Mouse (Mus musculus): ENCODE data around the gene Lpcat1. TPM values are rescaled to one million over a fixed set of nuclear protein-coding genes. Genes with fewer than 3 reads are reported as not detected.

Lpcat1 gene
- polyA plus RNA-seq, 1 experiment from 2014 or later, result 54.7 TPM

DNA sequence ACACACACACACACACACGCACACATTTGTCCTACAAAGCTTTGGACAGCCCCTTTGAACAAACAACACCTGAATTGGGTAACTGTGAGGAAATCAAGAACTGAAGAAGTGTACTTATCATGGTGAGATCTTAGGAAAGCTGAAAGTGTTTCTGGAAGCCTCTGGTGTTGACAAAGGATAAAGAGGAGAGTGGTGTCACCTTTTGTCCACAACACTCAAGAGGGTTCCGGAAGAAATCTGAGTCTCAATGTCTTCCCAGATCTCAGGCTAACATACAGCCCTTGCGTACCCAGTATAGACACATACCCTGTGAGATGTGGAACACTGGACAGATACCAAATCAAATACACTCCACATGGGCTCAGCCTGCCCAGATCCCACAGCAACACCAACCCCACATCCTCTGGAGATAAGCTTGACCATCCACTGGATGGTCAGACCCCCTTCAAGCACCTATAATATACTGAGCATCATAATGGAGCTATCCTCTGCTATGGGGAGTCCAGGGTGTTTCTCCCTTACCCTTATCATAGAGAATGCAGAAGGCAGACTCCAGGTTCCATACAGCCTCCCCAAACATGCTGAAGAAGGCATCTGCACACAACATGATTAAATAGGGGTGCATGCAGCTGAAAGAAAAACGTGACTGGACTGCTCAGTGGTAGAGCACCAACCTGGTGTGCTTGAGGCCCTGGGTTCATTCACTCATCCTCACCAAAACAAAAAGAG lies 23.7 kb upstream of the Lpcat1 start:
- ATAC-seq (no peak), DNase-seq (ENCODE audit: low spot score) (no peak)
- Histone ChIP-seq H3K9me3 (replicated peaks; ENCODE audit: control insufficient read depth, low read length) (no peaks in the 10 kb centered on the region), H3K4me1 (ENCODE audit: control insufficient read depth, insufficient read depth, low read length) (no peaks in the 10 kb centered on the region), H3K27ac (ENCODE audit: low read depth, low read length) (no peak overlapping the region), H3K27me3 (replicated peaks; ENCODE audit: control insufficient read depth, insufficient read depth, low read length) (no peaks in the 10 kb centered on the region), H3K4me3 (ENCODE audit: low read depth, low read length) (no peak overlapping the region), H3K9ac (ENCODE audit: low read length) (no peak overlapping the region), H3K4me2 (ENCODE audit: low read length) (no peak overlapping the region), H3K36me3 (ENCODE audit: control insufficient read depth, insufficient read depth, low read length) (no peaks in the 10 kb centered on the region)
- 84% methylated on average over 4 of the region's 4 CpGs for WGBS

DNA sequence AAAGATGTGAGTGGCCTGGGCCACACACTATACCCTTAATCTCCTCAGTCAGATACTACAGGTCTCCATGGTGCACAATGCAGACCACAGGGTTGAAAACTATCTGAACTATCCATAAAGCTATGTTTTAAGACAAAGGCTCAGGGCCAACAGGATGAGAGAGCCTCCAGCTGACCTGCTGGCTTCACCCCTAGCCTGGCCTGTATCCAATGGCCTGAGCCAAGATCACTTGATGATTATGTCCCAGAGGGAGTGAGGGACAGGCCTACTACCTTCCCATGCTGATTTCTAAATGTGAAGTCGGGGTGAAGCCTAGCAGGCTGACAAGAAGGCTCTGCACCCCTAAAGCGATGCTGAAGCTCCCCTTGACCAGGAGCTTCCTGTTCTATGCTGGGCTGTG lies 21.9 kb upstream of the Lpcat1 start:
- Histone ChIP-seq H3K27me3 (replicated peaks; ENCODE audit: control insufficient read depth, insufficient read depth, low read length) (no peaks in the 10 kb centered on the region), H3K27ac (ENCODE audit: low read depth, low read length) (no peak overlapping the region), H3K4me1 (ENCODE audit: control insufficient read depth, insufficient read depth, low read length) (no peaks in the 10 kb centered on the region), H3K4me2 (ENCODE audit: low read length) (no peak overlapping the region), H3K9me3 (replicated peaks; ENCODE audit: control insufficient read depth, low read length) (no peaks in the 10 kb centered on the region), H3K4me3 (ENCODE audit: low read depth, low read length) (no peak overlapping the region), H3K9ac (ENCODE audit: low read length) (no peak overlapping the region), H3K36me3 (ENCODE audit: control insufficient read depth, insufficient read depth, low read length) (no peaks in the 10 kb centered on the region)
- 86% methylated on average over 2 of the region's 2 CpGs for WGBS
- ATAC-seq (no peak), DNase-seq (ENCODE audit: low spot score) (no peak)

DNA sequence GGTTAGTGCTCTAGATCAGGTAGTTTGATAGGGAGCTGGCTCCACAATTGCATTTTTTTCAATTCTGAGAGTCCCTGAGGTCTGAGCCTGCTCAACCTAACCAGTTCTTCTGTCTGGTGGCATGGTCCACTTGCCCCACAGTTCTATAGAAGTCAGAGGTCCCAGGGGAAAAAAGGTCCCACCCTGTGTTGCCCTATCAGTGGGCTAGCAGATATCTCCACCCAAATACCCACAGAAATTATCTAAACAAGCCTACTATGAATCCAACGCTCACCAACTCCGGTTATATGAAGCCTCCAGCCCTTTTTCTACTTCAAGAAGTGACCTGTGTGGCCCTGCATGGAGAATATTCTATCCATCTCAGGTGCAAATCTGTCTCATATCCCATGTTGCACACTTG lies 20.9 kb upstream of the Lpcat1 start:
- Histone ChIP-seq H3K27me3 (replicated peaks; ENCODE audit: control insufficient read depth, insufficient read depth, low read length) (no peaks in the 10 kb centered on the region), H3K4me2 (ENCODE audit: low read length) (no peak overlapping the region), H3K9me3 (replicated peaks; ENCODE audit: control insufficient read depth, low read length) (no peaks in the 10 kb centered on the region), H3K4me1 (ENCODE audit: control insufficient read depth, insufficient read depth, low read length) (no peaks in the 10 kb centered on the region), H3K27ac (ENCODE audit: low read depth, low read length) (no peak overlapping the region), H3K36me3 (ENCODE audit: control insufficient read depth, insufficient read depth, low read length) (no peaks in the 10 kb centered on the region), H3K9ac (ENCODE audit: low read length) (no peak overlapping the region), H3K4me3 (ENCODE audit: low read depth, low read length) (no peak overlapping the region)
- WGBS, result 88% methylated on average over 2 of the region's 2 CpGs
- DNase-seq (ENCODE audit: low spot score) (no peak), ATAC-seq (no peak)

DNA sequence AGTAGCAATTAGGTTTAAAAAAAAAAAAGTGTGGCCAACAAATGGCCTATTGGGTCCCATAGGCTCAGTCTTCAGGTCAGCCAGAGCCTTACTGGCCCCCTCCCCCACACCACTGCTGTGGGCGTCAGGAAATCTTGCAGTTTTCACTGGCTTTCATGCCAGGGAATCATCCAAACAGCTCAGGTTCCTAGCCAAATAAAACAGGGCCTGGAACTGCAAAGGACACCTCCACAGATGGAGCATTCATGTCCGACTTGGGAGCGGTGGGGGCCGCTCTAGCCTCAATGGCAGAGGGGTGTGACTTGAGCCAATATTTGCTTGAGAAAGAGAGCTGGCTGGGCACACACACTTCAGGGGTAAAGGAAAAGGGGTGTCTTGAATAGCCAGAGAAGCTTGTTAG lies 20.5 kb upstream of the Lpcat1 start:
- no peak overlapping the region for H3K27ac ChIP-seq (ENCODE audit: low read depth, low read length)
- H3K36me3 ChIP-seq (ENCODE audit: control insufficient read depth, insufficient read depth, low read length), result no peaks in the 10 kb centered on the region
- no peaks in the 10 kb centered on the region for H3K4me1 ChIP-seq (ENCODE audit: control insufficient read depth, insufficient read depth, low read length)
- no peak overlapping the region for H3K4me3 ChIP-seq (ENCODE audit: low read depth, low read length)
- DNase-seq (ENCODE audit: low spot score) (peak; percentile 39), ATAC-seq (peak; percentile 79)
- no peaks in the 10 kb centered on the region for H3K27me3 ChIP-seq (replicated peaks; ENCODE audit: control insufficient read depth, insufficient read depth, low read length)
- no peak overlapping the region for H3K9ac ChIP-seq (ENCODE audit: low read length)
- H3K4me2 ChIP-seq (ENCODE audit: low read length), result no peak overlapping the region
- 60% methylated on average over 4 of the region's 4 CpGs for WGBS
- no peaks in the 10 kb centered on the region for H3K9me3 ChIP-seq (replicated peaks; ENCODE audit: control insufficient read depth, low read length)

DNA sequence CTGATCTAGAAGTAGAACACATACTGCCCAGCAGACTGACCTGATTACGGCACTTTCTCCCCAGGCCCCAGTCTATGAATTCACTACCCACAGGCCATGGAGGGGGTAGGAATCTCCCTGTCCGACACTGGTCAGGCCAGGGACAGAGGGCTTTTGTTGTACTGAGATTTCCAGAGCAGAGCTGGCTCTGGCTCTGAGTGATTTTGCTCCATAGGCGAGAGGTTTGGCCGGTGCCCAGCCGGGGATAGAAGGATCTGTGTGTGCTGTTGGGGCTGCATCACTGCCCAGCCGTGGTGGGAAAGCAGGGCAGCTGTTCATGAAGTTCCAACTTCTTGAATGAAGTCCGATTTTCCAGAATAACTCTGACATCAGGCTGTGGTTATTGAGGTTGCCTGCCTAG lies 20.1 kb upstream of the Lpcat1 start:
- H3K4me3 ChIP-seq (ENCODE audit: low read depth, low read length), result no peak overlapping the region
- DNase-seq (ENCODE audit: low spot score), result peak; percentile 65
- no peaks in the 10 kb centered on the region for H3K9me3 ChIP-seq (replicated peaks; ENCODE audit: control insufficient read depth, low read length)
- ATAC-seq, result peak; percentile 75; the same call in 1 of the 2 replicates
- no peak overlapping the region for H3K27ac ChIP-seq (ENCODE audit: low read depth, low read length)
- 62% methylated on average over 7 of the region's 7 CpGs for WGBS
- H3K4me1 ChIP-seq (ENCODE audit: control insufficient read depth, insufficient read depth, low read length), result no peaks in the 10 kb centered on the region
- H3K36me3 ChIP-seq (ENCODE audit: control insufficient read depth, insufficient read depth, low read length), result no peaks in the 10 kb centered on the region
- no peak overlapping the region for H3K4me2 ChIP-seq (ENCODE audit: low read length)
- H3K9ac ChIP-seq (ENCODE audit: low read length), result no peak overlapping the region
- H3K27me3 ChIP-seq (replicated peaks; ENCODE audit: control insufficient read depth, insufficient read depth, low read length), result no peaks in the 10 kb centered on the region

DNA sequence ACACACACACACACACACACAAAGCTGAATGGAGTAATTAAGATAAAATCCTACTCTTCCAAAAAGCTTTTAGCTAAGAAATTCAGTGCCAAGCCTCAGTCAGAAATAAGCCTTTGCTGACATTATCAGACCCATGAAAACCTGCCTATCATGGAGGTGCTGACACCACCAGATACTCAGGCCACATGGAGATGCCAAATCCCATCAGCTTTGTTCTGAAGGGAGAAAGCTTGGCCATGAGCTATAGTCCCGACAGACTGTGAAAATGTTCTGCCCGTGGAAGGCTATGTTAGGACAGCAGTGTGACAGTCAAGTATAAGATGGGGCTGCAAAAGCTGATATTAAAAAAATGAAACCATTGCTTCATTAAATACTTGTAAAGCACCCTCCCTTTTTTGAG lies 19.5 kb upstream of the Lpcat1 start:
- no peak for ATAC-seq
- H3K4me2 ChIP-seq (ENCODE audit: low read length), result no peak overlapping the region
- WGBS, result 71% methylated on average over 2 of the region's 2 CpGs
- no peaks in the 10 kb centered on the region for H3K9me3 ChIP-seq (replicated peaks; ENCODE audit: control insufficient read depth, low read length)
- H3K9ac ChIP-seq (ENCODE audit: low read length), result no peak overlapping the region
- peak; percentile 20 for DNase-seq (ENCODE audit: low spot score)
- H3K4me1 ChIP-seq (ENCODE audit: control insufficient read depth, insufficient read depth, low read length), result no peaks in the 10 kb centered on the region
- no peaks in the 10 kb centered on the region for H3K36me3 ChIP-seq (ENCODE audit: control insufficient read depth, insufficient read depth, low read length)
- H3K4me3 ChIP-seq (ENCODE audit: low read depth, low read length), result no peak overlapping the region
- no peak overlapping the region for H3K27ac ChIP-seq (ENCODE audit: low read depth, low read length)
- H3K27me3 ChIP-seq (replicated peaks; ENCODE audit: control insufficient read depth, insufficient read depth, low read length), result no peaks in the 10 kb centered on the region

DNA sequence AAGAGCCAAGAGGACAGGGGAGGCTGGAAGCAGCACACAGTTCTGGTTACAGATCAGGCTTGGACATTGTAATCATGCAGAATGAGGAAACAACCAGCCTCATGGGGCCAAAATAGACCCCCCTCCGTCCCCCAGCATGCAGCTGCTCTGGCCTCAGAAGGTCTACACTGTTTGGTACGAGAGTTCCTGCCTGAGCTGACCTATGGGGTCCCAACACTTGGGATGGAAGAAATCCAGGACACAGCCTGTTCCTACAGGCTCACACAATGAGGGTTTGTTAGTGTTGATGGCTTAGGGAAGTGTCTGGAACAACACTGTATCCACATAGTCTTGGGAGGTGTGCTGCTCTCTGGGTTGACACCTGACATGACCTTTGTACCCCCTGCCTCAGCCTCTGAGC lies 18.8 kb upstream of the Lpcat1 start:
- H3K9me3 ChIP-seq (replicated peaks; ENCODE audit: control insufficient read depth, low read length), result no peaks in the 10 kb centered on the region
- no peak for ATAC-seq
- H3K27me3 ChIP-seq (replicated peaks; ENCODE audit: control insufficient read depth, insufficient read depth, low read length), result no peaks in the 10 kb centered on the region
- H3K4me3 ChIP-seq (ENCODE audit: low read depth, low read length), result no peak overlapping the region
- no peak overlapping the region for H3K4me2 ChIP-seq (ENCODE audit: low read length)
- no peaks in the 10 kb centered on the region for H3K4me1 ChIP-seq (ENCODE audit: control insufficient read depth, insufficient read depth, low read length)
- WGBS, result 67% methylated on average over 2 of the region's 2 CpGs
- DNase-seq (ENCODE audit: low spot score), result no peak
- H3K36me3 ChIP-seq (ENCODE audit: control insufficient read depth, insufficient read depth, low read length), result no peaks in the 10 kb centered on the region
- no peak overlapping the region for H3K9ac ChIP-seq (ENCODE audit: low read length)
- H3K27ac ChIP-seq (ENCODE audit: low read depth, low read length), result no peak overlapping the region

DNA sequence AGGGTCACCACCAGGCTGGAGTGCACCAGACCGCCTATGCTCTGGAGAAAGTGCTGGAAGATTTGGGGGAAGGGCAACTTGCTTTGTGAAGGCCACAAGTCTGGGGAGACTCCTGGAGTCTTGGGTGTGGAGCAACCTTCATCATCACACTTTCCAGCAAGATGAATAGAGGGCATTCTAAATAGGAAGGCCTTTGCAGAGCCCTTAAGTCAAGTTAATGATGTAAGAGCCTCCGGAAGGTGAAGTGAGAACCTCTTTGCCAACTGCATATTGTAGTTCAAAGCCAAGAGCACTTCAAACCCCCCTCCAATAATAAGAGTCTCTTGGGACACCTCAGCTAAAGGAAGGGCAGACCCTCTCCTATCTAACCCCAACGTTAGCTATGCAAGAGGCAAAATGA lies 18.3 kb upstream of the Lpcat1 start:
- Histone ChIP-seq H3K4me3 (ENCODE audit: low read depth, low read length) (no peak overlapping the region), H3K4me1 (ENCODE audit: control insufficient read depth, insufficient read depth, low read length) (no peaks in the 10 kb centered on the region), H3K4me2 (ENCODE audit: low read length) (no peak overlapping the region), H3K9ac (ENCODE audit: low read length) (no peak overlapping the region), H3K9me3 (replicated peaks; ENCODE audit: control insufficient read depth, low read length) (no peaks in the 10 kb centered on the region), H3K27me3 (replicated peaks; ENCODE audit: control insufficient read depth, insufficient read depth, low read length) (no peaks in the 10 kb centered on the region), H3K36me3 (ENCODE audit: control insufficient read depth, insufficient read depth, low read length) (no peaks in the 10 kb centered on the region), H3K27ac (ENCODE audit: low read depth, low read length) (no peak overlapping the region)
- 86% methylated on average over 3 of the region's 3 CpGs for WGBS
- ATAC-seq, result no peak
- no peak for DNase-seq (ENCODE audit: low spot score)

DNA sequence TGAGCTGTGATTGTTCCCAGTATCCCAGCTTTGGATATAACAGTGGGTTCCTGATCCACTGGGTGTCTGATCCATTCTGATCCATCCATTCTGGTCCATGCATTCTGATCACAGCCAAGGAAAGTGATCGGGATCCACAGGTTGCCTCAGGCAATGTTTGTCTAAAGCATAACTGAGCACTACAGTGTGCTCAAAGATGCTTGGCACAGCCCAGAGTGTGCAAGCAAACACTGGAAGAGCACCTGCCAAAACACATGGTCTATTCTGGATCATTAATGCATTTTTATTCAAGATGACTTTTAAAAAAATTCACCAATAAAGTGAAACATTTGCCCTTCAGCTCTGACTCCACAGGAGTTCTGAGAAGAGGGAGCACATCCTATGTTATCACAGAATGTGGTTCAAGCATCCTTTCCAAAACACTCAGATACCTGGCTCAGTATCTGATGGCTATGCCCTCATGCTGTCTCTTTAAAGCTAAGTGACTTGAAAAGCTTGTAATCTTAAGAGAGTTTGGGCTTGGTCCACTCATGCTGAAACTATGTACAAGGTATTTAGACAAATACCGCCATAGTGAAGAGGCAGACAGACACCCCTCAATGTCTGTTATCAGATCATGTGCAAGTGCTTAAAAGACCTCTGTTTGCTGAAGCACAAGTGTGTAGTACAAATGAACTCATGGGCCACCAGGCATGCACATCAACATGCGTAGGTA lies 13.3 kb upstream of the Lpcat1 start:
- DNase-seq (ENCODE audit: low spot score), result no peak
- Histone ChIP-seq H3K27me3 (replicated peaks; ENCODE audit: control insufficient read depth, insufficient read depth, low read length) (no peaks in the 10 kb centered on the region), H3K9ac (ENCODE audit: low read length) (no peak overlapping the region), H3K27ac (ENCODE audit: low read depth, low read length) (no peak overlapping the region), H3K4me2 (ENCODE audit: low read length) (no peak overlapping the region), H3K36me3 (ENCODE audit: control insufficient read depth, insufficient read depth, low read length) (no peaks in the 10 kb centered on the region), H3K4me1 (ENCODE audit: control insufficient read depth, insufficient read depth, low read length) (no peaks in the 10 kb centered on the region), H3K9me3 (replicated peaks; ENCODE audit: control insufficient read depth, low read length) (no peaks in the 10 kb centered on the region), H3K4me3 (ENCODE audit: low read depth, low read length) (no peak overlapping the region)
- WGBS, result 80% methylated on average over 3 of the region's 3 CpGs
- ATAC-seq, result no peak
